Mouse (Mus musculus): ENCODE measurements at regions not wholly inside any gene's neighbourhood (a gene's known extent, or its start where the extent isn't known, plus 50 kb on each side); places are given as distances from the start of the nearest gene placed in this dataset.

GRCm38 (mm10) chr9:116328201-116328600 is 153.0 kb upstream of the Tgfbr2 start:
- Histone ChIP-seq H3K4me3 (ENCODE audit: low read length) (no peak overlapping the region), H3K27me3 (ENCODE audit: insufficient read depth, low read length) (no peaks in the 10 kb centered on the region), H3K4me2 (replicated peaks; ENCODE audit: low read depth, low read length) (no peak overlapping the region), H3K9ac (replicated peaks; ENCODE audit: low read length) (peak overlapping the region; percentile 22; the same call in 1 of the 2 replicates), H3K27ac (ENCODE audit: low read length) (peak overlapping the region; percentile 75), H3K9me3 (ENCODE audit: low read length) (no peaks in the 10 kb centered on the region), H3K4me1 (ENCODE audit: insufficient read depth, low read length) (no peaks in the 10 kb centered on the region), H3K36me3 (ENCODE audit: insufficient read depth, low read length) (no peaks in the 10 kb centered on the region)
- ATAC-seq (ENCODE audit: low FRiP score, low TSS enrichment) = peak; percentile 27; the same call in 1 of the 2 replicates
- 18% methylated on average over 3 of the region's 3 CpGs for WGBS

DNA sequence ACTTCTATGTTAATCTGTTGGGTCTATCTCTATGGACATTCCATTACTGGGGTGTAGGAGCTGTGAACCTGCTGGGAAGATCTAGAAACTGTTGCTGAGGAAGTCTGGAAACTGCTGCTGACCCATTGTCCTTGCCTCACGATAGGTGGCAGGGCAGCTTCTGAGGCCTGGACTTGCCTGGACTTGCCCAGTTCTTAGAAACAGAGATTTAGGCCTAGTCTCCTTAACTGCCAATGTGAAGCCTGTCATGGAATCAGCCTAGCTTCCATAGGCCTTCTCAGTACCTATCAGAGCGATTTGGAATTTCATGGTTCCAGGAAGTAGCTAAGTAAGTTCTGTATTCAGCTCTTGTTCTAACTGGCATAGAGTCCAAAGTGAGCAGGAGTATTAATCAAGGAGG is 151.9 kb upstream of the Tgfbr2 start:
- 92% methylated on average over 2 of the region's 2 CpGs for WGBS
- no peak for ATAC-seq (ENCODE audit: low FRiP score, low TSS enrichment)
- H3K4me1 ChIP-seq (ENCODE audit: insufficient read depth, low read length) = no peaks in the 10 kb centered on the region

DNA sequence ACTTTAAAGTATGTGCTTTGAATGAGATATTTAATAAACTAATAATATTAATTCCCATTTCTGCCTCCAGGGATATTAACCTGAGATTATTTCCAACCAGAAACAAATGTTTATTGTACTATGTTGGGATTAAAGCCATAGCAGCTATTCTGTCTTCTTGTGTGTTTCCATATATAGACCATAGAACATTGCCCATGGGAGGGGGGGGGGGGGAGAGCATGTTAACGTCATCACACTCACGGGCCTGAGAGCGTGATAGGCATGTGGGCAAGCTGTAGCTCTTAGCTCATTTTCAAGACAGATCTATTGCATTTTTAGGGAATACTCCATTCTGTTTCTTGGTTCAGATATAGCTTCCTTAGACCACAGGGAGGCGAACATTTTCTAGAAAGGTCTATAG is 149.8 kb upstream of the Tgfbr2 start:
- no peaks in the 10 kb centered on the region for H3K4me1 ChIP-seq (ENCODE audit: insufficient read depth, low read length)
- no peak overlapping the region for H3K27ac ChIP-seq (ENCODE audit: low read length)
- H3K4me3 ChIP-seq (ENCODE audit: low read length) = no peak overlapping the region
- no peaks in the 10 kb centered on the region for H3K27me3 ChIP-seq (ENCODE audit: insufficient read depth, low read length)
- ATAC-seq (ENCODE audit: low FRiP score, low TSS enrichment) = no peak
- WGBS = 89% methylated on average over 4 of the region's 4 CpGs
- H3K4me2 ChIP-seq (replicated peaks; ENCODE audit: low read depth, low read length) = no peak overlapping the region
- H3K9ac ChIP-seq (replicated peaks; ENCODE audit: low read length) = no peak overlapping the region
- H3K9me3 ChIP-seq (ENCODE audit: low read length) = no peaks in the 10 kb centered on the region
- no peaks in the 10 kb centered on the region for H3K36me3 ChIP-seq (ENCODE audit: insufficient read depth, low read length)

More for the DNA sequence above, 151.9 kb upstream of the Tgfbr2 start:
- Histone ChIP-seq H3K4me2 (replicated peaks; ENCODE audit: low read depth, low read length) (no peak overlapping the region), H3K9me3 (ENCODE audit: low read length) (no peaks in the 10 kb centered on the region), H3K36me3 (ENCODE audit: insufficient read depth, low read length) (no peaks in the 10 kb centered on the region), H3K27me3 (ENCODE audit: insufficient read depth, low read length) (no peaks in the 10 kb centered on the region), H3K9ac (replicated peaks; ENCODE audit: low read length) (no peak overlapping the region), H3K27ac (ENCODE audit: low read length) (no peak overlapping the region), H3K4me3 (ENCODE audit: low read length) (no peak overlapping the region)

- Histone ChIP-seq H3K4me2 (replicated peaks; ENCODE audit: low read depth, low read length) (no peak overlapping the region), H3K36me3 (ENCODE audit: insufficient read depth, low read length) (no peaks in the 10 kb centered on the region), H3K9me3 (ENCODE audit: low read length) (no peaks in the 10 kb centered on the region), H3K4me1 (ENCODE audit: insufficient read depth, low read length) (no peaks in the 10 kb centered on the region), H3K4me3 (ENCODE audit: low read length) (no peak overlapping the region), H3K27me3 (ENCODE audit: insufficient read depth, low read length) (no peaks in the 10 kb centered on the region), H3K9ac (replicated peaks; ENCODE audit: low read length) (no peak overlapping the region), H3K27ac (ENCODE audit: low read length) (no peak overlapping the region)
- ATAC-seq (ENCODE audit: low FRiP score, low TSS enrichment) = no peak
- WGBS = 79% methylated on average over 9 of the region's 9 CpGs
Observed at GRCm38 (mm10) chr9:116323871-116324721, 148.9 kb upstream of the Tgfbr2 start.

GRCm38 (mm10) chr9:116321908-116322307 is 146.7 kb upstream of the Tgfbr2 start:
- Histone ChIP-seq H3K36me3 (ENCODE audit: insufficient read depth, low read length) (no peaks in the 10 kb centered on the region), H3K4me1 (ENCODE audit: insufficient read depth, low read length) (no peaks in the 10 kb centered on the region), H3K4me2 (replicated peaks; ENCODE audit: low read depth, low read length) (no peak overlapping the region), H3K9ac (replicated peaks; ENCODE audit: low read length) (no peak overlapping the region), H3K4me3 (ENCODE audit: low read length) (no peak overlapping the region), H3K27ac (ENCODE audit: low read length) (peak overlapping the region; percentile 0; the same call in 1 of the 2 replicates), H3K27me3 (ENCODE audit: insufficient read depth, low read length) (no peaks in the 10 kb centered on the region), H3K9me3 (ENCODE audit: low read length) (no peaks in the 10 kb centered on the region)
- 85% methylated on average over 6 of the region's 6 CpGs for WGBS
- no peak for ATAC-seq (ENCODE audit: low FRiP score, low TSS enrichment)

DNA sequence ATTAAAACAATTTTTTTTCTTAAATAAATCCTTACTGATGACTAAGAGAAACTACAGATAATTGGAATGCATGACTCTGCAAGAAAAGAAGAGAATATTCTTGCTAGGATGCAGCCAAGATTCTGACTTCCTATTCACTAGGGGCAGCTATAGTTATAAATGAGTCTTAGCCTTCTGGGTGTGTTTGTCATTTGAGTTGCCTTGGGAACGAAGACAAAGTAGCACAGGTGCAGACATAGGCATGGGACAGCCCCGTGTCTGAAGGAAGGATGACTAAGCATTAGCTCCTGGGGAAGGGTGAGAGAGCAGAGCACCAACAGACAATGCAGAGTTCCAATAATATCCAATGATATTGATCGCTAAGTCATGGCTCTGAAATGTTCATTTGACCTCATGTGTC is 144.3 kb upstream of the Tgfbr2 start:
- WGBS = 78% methylated on average over 3 of the region's 3 CpGs
- Histone ChIP-seq H3K9me3 (ENCODE audit: low read length) (no peaks in the 10 kb centered on the region), H3K4me3 (ENCODE audit: low read length) (no peak overlapping the region), H3K4me1 (ENCODE audit: insufficient read depth, low read length) (no peaks in the 10 kb centered on the region), H3K36me3 (ENCODE audit: insufficient read depth, low read length) (no peaks in the 10 kb centered on the region), H3K4me2 (replicated peaks; ENCODE audit: low read depth, low read length) (no peak overlapping the region), H3K27ac (ENCODE audit: low read length) (no peak overlapping the region), H3K9ac (replicated peaks; ENCODE audit: low read length) (no peak overlapping the region), H3K27me3 (ENCODE audit: insufficient read depth, low read length) (no peaks in the 10 kb centered on the region)
- no peak for ATAC-seq (ENCODE audit: low FRiP score, low TSS enrichment)

- Histone ChIP-seq H3K4me3 (ENCODE audit: low read length) (no peak overlapping the region), H3K27ac (ENCODE audit: low read length) (no peak overlapping the region), H3K9ac (replicated peaks; ENCODE audit: low read length) (no peak overlapping the region), H3K27me3 (ENCODE audit: insufficient read depth, low read length) (no peaks in the 10 kb centered on the region), H3K9me3 (ENCODE audit: low read length) (no peaks in the 10 kb centered on the region), H3K36me3 (ENCODE audit: insufficient read depth, low read length) (no peaks in the 10 kb centered on the region), H3K4me2 (replicated peaks; ENCODE audit: low read depth, low read length) (no peak overlapping the region), H3K4me1 (ENCODE audit: insufficient read depth, low read length) (no peaks in the 10 kb centered on the region)
- WGBS = 75% methylated on average over 4 of the region's 4 CpGs
- ATAC-seq (ENCODE audit: low FRiP score, low TSS enrichment) = no peak
Observed at GRCm38 (mm10) chr9:116316582-116317095, 141.5 kb upstream of the Tgfbr2 start.

- Histone ChIP-seq H3K27me3 (ENCODE audit: insufficient read depth, low read length) (no peaks in the 10 kb centered on the region), H3K36me3 (ENCODE audit: insufficient read depth, low read length) (no peaks in the 10 kb centered on the region), H3K4me3 (ENCODE audit: low read length) (no peak overlapping the region), H3K27ac (ENCODE audit: low read length) (no peak overlapping the region), H3K9ac (replicated peaks; ENCODE audit: low read length) (no peak overlapping the region), H3K4me2 (replicated peaks; ENCODE audit: low read depth, low read length) (no peak overlapping the region), H3K9me3 (ENCODE audit: low read length) (no peaks in the 10 kb centered on the region), H3K4me1 (ENCODE audit: insufficient read depth, low read length) (no peaks in the 10 kb centered on the region)
- no peak for ATAC-seq (ENCODE audit: low FRiP score, low TSS enrichment)
Observed at GRCm38 (mm10) chr9:116314803-116315202, 139.6 kb upstream of the Tgfbr2 start.

DNA sequence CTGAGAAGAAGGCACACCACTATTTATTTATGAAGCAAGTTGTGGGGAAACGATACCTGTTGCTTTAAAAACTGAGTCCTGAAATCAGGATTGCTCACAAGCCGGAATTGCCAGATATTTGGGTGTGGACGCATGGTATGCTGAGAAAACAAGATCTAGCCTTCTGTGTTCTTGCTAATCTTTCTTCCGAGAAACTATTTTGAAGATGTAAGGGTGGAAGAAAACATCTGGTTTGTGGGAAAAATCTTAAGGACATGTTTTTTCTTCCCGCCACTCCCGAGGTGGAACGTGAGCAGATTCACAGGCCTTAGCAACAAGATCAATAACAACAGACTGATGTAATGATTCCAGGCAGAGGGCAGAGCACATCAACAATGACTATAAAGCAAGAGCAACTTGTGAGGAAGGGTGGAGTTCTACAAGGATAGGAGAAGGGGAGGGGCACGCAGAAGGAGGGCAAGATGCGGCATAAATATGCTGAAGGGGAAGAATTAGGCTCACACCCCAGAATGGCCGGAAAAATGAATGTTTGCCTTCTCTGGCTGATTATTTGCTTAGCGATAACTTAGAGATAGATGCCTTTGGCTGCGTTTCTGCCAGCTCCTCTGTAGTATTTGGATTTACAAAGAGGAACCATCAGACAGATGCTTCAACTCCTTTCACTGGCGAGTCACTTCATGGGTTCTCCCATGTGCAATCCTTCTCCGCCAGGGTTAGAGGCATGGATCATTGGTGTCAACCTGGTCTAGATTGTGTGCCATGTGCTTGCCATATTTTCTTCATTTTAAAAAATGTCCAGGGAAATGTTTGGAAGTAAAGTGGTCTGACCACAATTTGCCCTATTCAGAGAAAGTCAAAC is 139.0 kb upstream of the Tgfbr2 start:
- Histone ChIP-seq H3K27ac (ENCODE audit: low read length) (no peak overlapping the region), H3K27me3 (ENCODE audit: insufficient read depth, low read length) (no peaks in the 10 kb centered on the region), H3K9ac (replicated peaks; ENCODE audit: low read length) (no peak overlapping the region), H3K4me3 (ENCODE audit: low read length) (no peak overlapping the region), H3K36me3 (ENCODE audit: insufficient read depth, low read length) (no peaks in the 10 kb centered on the region), H3K4me1 (ENCODE audit: insufficient read depth, low read length) (no peaks in the 10 kb centered on the region), H3K4me2 (replicated peaks; ENCODE audit: low read depth, low read length) (no peak overlapping the region), H3K9me3 (ENCODE audit: low read length) (no peaks in the 10 kb centered on the region)
- ATAC-seq (ENCODE audit: low FRiP score, low TSS enrichment) = no peak
- 72% methylated on average over 14 of the region's 14 CpGs for WGBS

Measured in kidney, embryonic 16.5 days (tissue).